Mouse (Mus musculus) forebrain, embryonic 16.5 days (tissue): ENCODE data around the gene Gemin5. TPM values are rescaled to one million over a fixed set of nuclear protein-coding genes. Genes with fewer than 3 reads are reported as not detected.
"Not testable (repeated sequence)": the region's sequence is repeated elsewhere in the genome, so short reads cannot be mapped to it uniquely, and the experiment has no call there.

Experiments
- ATAC-seq: fragments of 200-750 bp; cut with Nextera tagmentation; 2 replicates; pipeline ENCODE4 v1.8.0; 2017; ENCODE audit warnings: mild to moderate bottlenecking, moderate library complexity
- H3K27ac ChIP-seq: fragments of 300-500 bp; sonication (generic); 2 replicates; pipeline ENCODE4 v1.5.1; 2014; ENCODE audit warnings: low read length, control low read depth
- H3K27me3 ChIP-seq: fragments of 300-500 bp; sonication (generic); replicated peaks from 2 replicates; pipeline ENCODE4 v1.6.1; 2014; ENCODE audit warnings: low read length; ENCODE audit not compliant: control insufficient read depth, insufficient read depth
- H3K36me3 ChIP-seq: fragments of 300-500 bp; sonication (generic); 2 replicates; pipeline ENCODE4 v1.6.1; 2014; ENCODE audit not compliant: control insufficient read depth, insufficient read depth
- H3K4me1 ChIP-seq: fragments of 300-500 bp; sonication (generic); replicated peaks from 2 replicates; pipeline ENCODE4 v1.6.1; 2014; ENCODE audit warnings: low read length; ENCODE audit not compliant: control insufficient read depth, insufficient read depth
- H3K4me2 ChIP-seq: fragments of 300-500 bp; sonication (generic); 2 replicates; pipeline ENCODE4 v1.6.1; 2014; ENCODE audit warnings: mild to moderate bottlenecking, low read length, control low read depth
- H3K4me3 ChIP-seq: fragments of 300-500 bp; sonication (generic); replicated peaks from 2 replicates; pipeline ENCODE4 v1.5.1; 2014; ENCODE audit warnings: mild to moderate bottlenecking, low read length, control low read depth
- H3K9ac ChIP-seq: fragments of 300-500 bp; sonication (generic); replicated peaks from 2 replicates; pipeline ENCODE4 v1.6.1; 2014; ENCODE audit warnings: low read depth, low read length, control low read depth
- H3K9me3 ChIP-seq: fragments of 300-500 bp; sonication (generic); 2 replicates; pipeline ENCODE4 v1.6.1; 2016; ENCODE audit warnings: low read length; ENCODE audit not compliant: control insufficient read depth
- WGBS: fragments of 180-500 bp; shearing (Covaris S2); extraction: QIAGEN DNeasy Blood & Tissue Kit; methylation state at CpG from one replicate; pipeline ENCODE4 v1.1.7; 2014; 5-methylcytosine and 5-hydroxymethylcytosine counted together
- polyA plus RNA-seq: library from polyadenylated mRNA; unstranded; fragments of >200 nt; fragmentation: Nextera tagmentation; extraction: Ambion mirVana; gene quantifications from 2 replicates; pipeline ENCODE4 v1.2.1, GENCODE M21; 2015

Gene Gemin5
- polyA plus RNA-seq, 1 experiment from 2014 or later: 14.9 TPM

DNA sequence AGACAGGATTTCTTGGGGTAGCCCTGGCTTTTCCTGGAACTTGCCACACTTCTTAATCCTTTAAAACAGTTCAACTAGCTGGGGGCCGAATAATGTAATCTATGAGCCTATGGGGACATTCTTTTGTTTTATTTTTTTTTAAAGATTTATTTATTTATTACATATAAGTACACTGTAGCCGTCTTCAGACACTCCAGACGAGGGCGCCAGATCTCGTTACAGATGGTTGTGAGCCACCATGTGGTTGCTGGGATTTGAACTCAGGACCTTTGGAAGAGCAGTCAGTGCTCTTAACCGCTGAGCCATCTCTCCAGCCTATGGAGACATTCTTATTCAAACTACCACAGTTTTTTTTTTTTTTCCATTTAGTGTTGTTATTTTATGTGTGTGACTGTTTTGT is 11.6 kb upstream of the Gemin5 start:
- not testable (repeated sequence) for H3K4me2 ChIP-seq, H3K9me3 ChIP-seq, H3K4me1 ChIP-seq, H3K4me3 ChIP-seq, H3K9ac ChIP-seq, ATAC-seq, H3K27me3 ChIP-seq, H3K27ac ChIP-seq
- H3K36me3 ChIP-seq: peaks cover 24% of the 10 kb centered on the region
- WGBS: 94% methylated on average over 6 of the region's 6 CpGs

DNA sequence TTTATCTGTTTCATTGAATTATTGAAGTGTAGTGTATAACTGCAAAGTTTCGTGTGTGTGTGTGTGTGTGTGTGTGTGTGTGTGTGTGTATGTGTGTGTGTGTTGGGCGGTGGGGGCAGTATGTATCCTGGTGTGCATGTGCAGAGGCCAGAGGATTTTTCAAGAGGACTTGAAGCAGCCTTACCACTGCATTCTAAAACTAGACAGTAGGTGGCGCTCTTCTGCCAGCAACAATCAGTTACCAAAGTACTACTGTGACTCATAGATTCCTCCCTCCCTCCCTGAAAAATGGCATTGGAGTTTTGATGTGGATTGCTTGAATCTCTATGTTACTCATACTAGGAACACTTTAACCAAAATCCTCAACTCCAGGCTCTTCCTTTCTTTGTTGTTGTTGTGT is 11.2 kb upstream of the Gemin5 start:
- H3K4me2 ChIP-seq: no peak overlapping the region
- peak; percentile 52; the same call in 1 of the 2 replicates for ATAC-seq
- no peaks in the 10 kb centered on the region for H3K4me1 ChIP-seq
- no peak overlapping the region for H3K27ac ChIP-seq
- WGBS: 19% methylated on average over 3 of the region's 3 CpGs
- H3K9me3 ChIP-seq: no peaks in the 10 kb centered on the region
- no peaks in the 10 kb centered on the region for H3K27me3 ChIP-seq
- H3K36me3 ChIP-seq: peaks cover 24% of the 10 kb centered on the region
- no peak overlapping the region for H3K9ac ChIP-seq
- H3K4me3 ChIP-seq: no peak overlapping the region

GRCm38 (mm10) chr11:58171459-58172091 is 3.2 kb upstream of the Gemin5 start, which contains the start of gene Mrpl22:
Mrpl22 (plus strand) TSS chr11:58171661.
- Histone ChIP-seq H3K27ac (peak within 1 kb of the TSS; percentile 56; the same call in 1 of the 2 replicates), H3K9ac (peak within 1 kb of the TSS; percentile 72), H3K4me1 (peaks cover 13% of the 10 kb centered on the region), H3K36me3 (peaks cover 13% of the 10 kb centered on the region; the same call in 1 of the 2 replicates), H3K27me3 (no peaks in the 10 kb centered on the region), H3K9me3 (no peaks in the 10 kb centered on the region), H3K4me2 (peak within 1 kb of the TSS; percentile 65), H3K4me3 (peak within 1 kb of the TSS; percentile 73)
- peak; percentile 75 for ATAC-seq
- WGBS: under 1% methylated on average over 34 of the region's 34 CpGs

DNA sequence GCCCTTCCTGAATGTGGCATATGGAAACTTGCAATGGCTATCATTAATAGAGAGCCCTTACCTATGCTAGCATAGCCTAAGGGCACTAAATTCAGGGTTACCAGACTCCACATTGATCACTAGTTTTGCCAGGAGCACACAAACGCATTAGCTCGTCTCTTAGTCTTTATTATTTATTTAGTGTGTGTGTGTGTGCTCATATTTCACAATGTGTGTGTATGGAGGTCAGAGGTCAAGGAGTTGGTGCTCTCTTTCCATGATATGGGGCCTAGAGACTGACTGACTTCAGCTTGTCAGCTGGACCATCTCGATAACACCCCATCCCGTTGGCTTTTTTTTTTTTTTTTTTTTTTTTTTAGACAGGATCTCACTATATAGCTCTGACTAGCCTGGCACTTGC is 1.3 kb upstream of the Gemin5 start:
- Histone ChIP-seq H3K9me3 (no peaks in the 10 kb centered on the region), H3K4me3 (no peak overlapping the region), H3K9ac (no peak overlapping the region), H3K4me1 (peaks cover 13% of the 10 kb centered on the region), H3K4me2 (no peak overlapping the region), H3K27ac (no peak overlapping the region), H3K36me3 (peaks cover 13% of the 10 kb centered on the region), H3K27me3 (no peaks in the 10 kb centered on the region)
- WGBS: 93% methylated on average over 4 of the region's 4 CpGs
- ATAC-seq: no peak

DNA sequence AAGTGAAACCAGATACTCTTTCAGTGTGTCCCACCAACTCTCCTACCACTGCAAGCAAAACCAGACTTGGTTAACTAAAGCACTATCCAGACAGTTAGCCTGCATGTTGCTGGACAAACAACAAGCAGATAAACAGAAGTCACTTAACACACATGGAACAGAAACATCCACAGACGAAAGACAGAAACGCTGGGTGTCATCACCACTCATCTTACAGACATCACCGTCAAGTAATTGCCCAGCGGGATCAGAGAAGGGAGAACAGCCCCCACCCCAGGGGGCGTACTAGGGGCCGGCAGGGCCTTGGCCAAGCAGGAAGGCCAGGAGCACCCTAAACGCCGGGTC is 545 bp downstream of the Gemin5 start:
- no peaks in the 10 kb centered on the region for H3K9me3 ChIP-seq
- ATAC-seq: no peak
- no peaks in the 10 kb centered on the region for H3K27me3 ChIP-seq
- H3K36me3 ChIP-seq: peaks cover 13% of the 10 kb centered on the region
- H3K27ac ChIP-seq: no peak overlapping the region
- peak overlapping the region; percentile 69 for H3K4me2 ChIP-seq
- peak overlapping the region; percentile 85 for H3K9ac ChIP-seq
- peaks cover 12% of the 10 kb centered on the region for H3K4me1 ChIP-seq
- 0% methylated on average over 8 of the region's 8 CpGs for WGBS
- peak overlapping the region; percentile 80 for H3K4me3 ChIP-seq

DNA sequence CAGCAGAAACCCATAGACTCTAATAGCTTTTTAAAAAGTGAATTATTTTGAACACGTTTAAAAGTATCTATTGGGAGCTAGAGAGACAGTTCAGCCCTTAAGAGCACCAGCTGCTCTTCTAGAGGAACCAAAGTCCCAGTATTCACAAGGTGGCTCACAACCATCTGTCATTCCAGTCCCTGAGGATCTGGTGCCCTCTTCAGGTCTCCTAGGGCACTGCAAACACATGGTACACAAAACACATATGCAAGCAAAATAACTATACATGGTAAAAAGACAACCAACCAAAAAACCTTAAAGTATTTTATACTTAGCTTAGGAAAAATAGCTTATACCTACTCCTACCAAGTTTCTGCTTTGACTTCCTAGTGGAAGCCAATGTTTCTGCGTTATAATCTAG is 3.3 kb downstream of the Gemin5 start:
- ATAC-seq: no peak

DNA sequence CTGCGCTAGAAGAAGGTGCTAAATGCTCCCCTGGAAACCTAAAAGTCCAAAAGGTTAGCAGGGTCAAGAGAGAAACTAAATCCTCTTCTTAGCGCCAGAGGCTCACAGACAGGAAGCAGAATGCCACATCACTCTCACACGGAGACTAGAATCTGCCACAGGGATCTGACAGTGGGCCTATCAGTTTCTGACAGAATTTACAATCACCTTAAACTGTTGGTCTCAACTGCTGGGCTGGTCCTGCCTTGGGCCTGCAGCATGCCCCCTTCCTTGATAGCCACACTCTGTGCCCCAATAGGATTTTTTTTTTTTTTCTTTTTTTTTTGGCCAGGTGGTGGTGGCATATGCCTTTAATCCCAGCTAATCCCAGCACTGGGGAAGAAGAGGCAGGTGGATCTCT is 11.5 kb downstream of the Gemin5 start:
- Histone ChIP-seq H3K4me1 (no peaks in the 10 kb centered on the region), H3K36me3 (peaks cover 22% of the 10 kb centered on the region), H3K4me2 (no peak overlapping the region), H3K9me3 (no peaks in the 10 kb centered on the region), H3K9ac (no peak overlapping the region), H3K27me3 (no peaks in the 10 kb centered on the region), H3K4me3 (no peak overlapping the region), H3K27ac (no peak overlapping the region)
- no peak for ATAC-seq
- WGBS: 87% methylated on average over 3 of the region's 3 CpGs

More for the DNA sequence above, 3.3 kb downstream of the Gemin5 start:
- Histone ChIP-seq H3K4me2 (no peak overlapping the region), H3K4me1 (peaks cover 4% of the 10 kb centered on the region), H3K27ac (no peak overlapping the region), H3K4me3 (no peak overlapping the region), H3K9me3 (no peaks in the 10 kb centered on the region), H3K27me3 (no peaks in the 10 kb centered on the region), H3K36me3 (peaks cover 19% of the 10 kb centered on the region), H3K9ac (no peak overlapping the region)
- 94% methylated on average over 2 of the region's 2 CpGs for WGBS

DNA sequence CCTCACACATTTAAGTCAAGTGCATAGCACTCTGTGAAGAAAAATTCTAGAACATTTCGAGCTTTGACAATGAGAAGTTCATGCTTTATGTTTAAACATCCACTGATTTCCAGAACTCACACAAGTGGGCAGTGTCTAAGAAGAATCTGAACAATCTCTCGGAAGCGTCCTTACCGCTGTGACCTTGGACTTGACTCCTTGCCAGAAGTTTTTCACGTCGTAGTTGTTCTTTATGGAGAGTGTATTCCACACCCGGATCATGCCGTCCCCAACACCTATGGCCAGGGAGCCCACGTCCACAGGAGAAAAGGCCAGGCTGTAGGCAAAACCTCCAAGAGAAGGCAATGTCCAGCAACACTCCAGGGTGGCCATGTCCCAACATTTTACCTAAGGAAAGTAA is 12.9 kb downstream of the Gemin5 start:
- 95% methylated on average over 9 of the region's 9 CpGs for WGBS
- H3K27me3 ChIP-seq: no peaks in the 10 kb centered on the region
- no peaks in the 10 kb centered on the region for H3K4me1 ChIP-seq
- no peak overlapping the region for H3K4me2 ChIP-seq
- H3K36me3 ChIP-seq: peaks cover 32% of the 10 kb centered on the region
- no peak for ATAC-seq
- no peak overlapping the region for H3K27ac ChIP-seq
- no peaks in the 10 kb centered on the region for H3K9me3 ChIP-seq
- H3K9ac ChIP-seq: no peak overlapping the region
- H3K4me3 ChIP-seq: no peak overlapping the region

GRCm38 (mm10) chr11:58146241-58146640 is 22.1 kb downstream of the Gemin5 start:
- Histone ChIP-seq H3K9me3 (no peaks in the 10 kb centered on the region), H3K36me3 (peaks cover 42% of the 10 kb centered on the region), H3K9ac (no peak overlapping the region), H3K4me1 (no peaks in the 10 kb centered on the region), H3K27ac (no peak overlapping the region), H3K4me3 (no peak overlapping the region), H3K27me3 (no peaks in the 10 kb centered on the region), H3K4me2 (no peak overlapping the region)
- 58% methylated on average over 5 of the region's 5 CpGs for WGBS
- no peak for ATAC-seq
